Mouse (Mus musculus) cerebellum, adult 2 months (tissue): ENCODE measurements at regions not wholly inside any gene's neighbourhood (a gene's known extent, or its start where the extent isn't known, plus 50 kb on each side); places are given as distances from the start of the nearest gene placed in this dataset.

ENCODE experiments used
- DNase-seq, 2 experiments: peaks; one replicate each; pipeline ENCODE4 v3.0.0; 2021
- H3K27ac ChIP-seq: fragments of 200-500 bp; 2 replicates; pipeline ENCODE4 v1.5.1; 2012; ENCODE audit warnings: low read length, control low read depth, inconsistent platforms; ENCODE audit not compliant: insufficient read depth
- H3K27me3 ChIP-seq: fragments of 200-500 bp; 2 replicates; pipeline ENCODE4 v1.6.1; 2012; ENCODE audit warnings: inconsistent platforms, mild to moderate bottlenecking, low read length, moderate library complexity; ENCODE audit not compliant: control insufficient read depth, insufficient read depth
- H3K4me1 ChIP-seq: fragments of 200-500 bp; 2 replicates; pipeline ENCODE4 v1.6.1; 2011; ENCODE audit warnings: low read length; ENCODE audit not compliant: control insufficient read depth, insufficient read depth
- H3K4me3 ChIP-seq: fragments of 200-500 bp; replicated peaks from 2 replicates; pipeline ENCODE3; 2011; ENCODE audit warnings: mild to moderate bottlenecking, low read depth, low read length, control low read depth; ENCODE audit not compliant: insufficient read depth
- CTCF ChIP-seq: fragments of 200-500 bp; IDR thresholded peaks from 2 replicates; pipeline ENCODE4 v1.5.1; 2011; ENCODE audit warnings: low read depth, mild to moderate bottlenecking, control low read depth, low read length, moderate library complexity, borderline replicate concordance; ENCODE audit not compliant: insufficient read depth
- POLR2A ChIP-seq: fragments of 200-500 bp; IDR thresholded peaks from 2 replicates; pipeline ENCODE4 v1.6.1; 2011; ENCODE audit warnings: low read length, control low read depth, borderline replicate concordance; ENCODE audit not compliant: insufficient read depth
- WGBS: fragments of 180-500 bp; shearing (Covaris S2); methylation state at CpG from one replicate; pipeline ENCODE4 v1.1.7; 2018; 5-methylcytosine and 5-hydroxymethylcytosine counted together

DNA sequence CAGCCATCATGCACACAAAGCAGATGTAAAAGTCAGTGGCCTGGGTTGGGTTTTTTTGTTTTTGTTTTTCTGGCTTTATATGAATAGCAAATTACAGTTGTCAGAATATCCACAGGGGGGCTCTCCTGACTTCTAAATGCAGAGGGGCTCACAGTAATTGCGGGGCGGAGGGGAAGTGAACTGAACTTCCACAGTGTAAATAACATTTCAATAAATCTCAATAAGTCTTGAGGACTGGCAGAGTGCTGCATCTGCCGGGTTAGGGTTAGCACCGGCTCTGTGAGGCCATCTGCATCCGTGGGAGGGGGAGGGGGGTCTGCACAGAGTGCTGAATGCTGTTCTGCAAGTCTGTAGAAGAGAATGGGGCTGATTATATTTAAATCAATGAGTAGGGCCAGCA is 50.3 kb upstream of the Arl4c start:
- Histone ChIP-seq H3K4me3 (no peak overlapping the region), H3K27me3 (no peaks in the 10 kb centered on the region), H3K4me1 (no peaks in the 10 kb centered on the region), H3K27ac (no peak overlapping the region)
- TF ChIP-seq POLR2A (no peak), CTCF (no peak)
- DNase-seq, result no peak
- WGBS, result 32% methylated on average over 5 of the region's 5 CpGs

DNA sequence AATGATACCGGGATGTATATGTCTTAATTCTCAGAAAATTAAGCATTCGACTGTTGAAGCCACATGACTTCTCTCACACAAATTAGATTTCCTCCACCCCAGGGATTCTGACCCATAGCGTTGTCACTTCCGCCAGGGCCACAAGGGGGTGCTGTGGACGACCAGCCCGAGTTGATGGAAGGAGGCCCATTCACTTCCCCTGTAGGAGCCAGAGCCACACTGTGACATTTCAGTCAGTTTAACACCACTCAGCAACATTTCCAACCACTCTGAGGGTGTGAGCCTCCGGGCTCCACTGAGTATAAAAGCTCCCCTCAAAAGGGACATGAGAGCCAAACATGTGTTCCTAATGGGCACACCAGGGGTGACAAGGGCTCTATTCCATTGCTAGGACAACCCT is 54.6 kb upstream of the Arl4c start:
- H3K4me3 ChIP-seq, result no peak overlapping the region
- 62% methylated on average over 7 of the region's 7 CpGs for WGBS
- DNase-seq, result peak; percentile 30 to 52
- no peak overlapping the region for H3K27ac ChIP-seq
- H3K27me3 ChIP-seq, result no peaks in the 10 kb centered on the region
- no peaks in the 10 kb centered on the region for H3K4me1 ChIP-seq
- no peak for TF ChIP-seq POLR2A
- TF ChIP-seq CTCF, result peak; percentile 50; the same call in 1 of the 2 replicates

DNA sequence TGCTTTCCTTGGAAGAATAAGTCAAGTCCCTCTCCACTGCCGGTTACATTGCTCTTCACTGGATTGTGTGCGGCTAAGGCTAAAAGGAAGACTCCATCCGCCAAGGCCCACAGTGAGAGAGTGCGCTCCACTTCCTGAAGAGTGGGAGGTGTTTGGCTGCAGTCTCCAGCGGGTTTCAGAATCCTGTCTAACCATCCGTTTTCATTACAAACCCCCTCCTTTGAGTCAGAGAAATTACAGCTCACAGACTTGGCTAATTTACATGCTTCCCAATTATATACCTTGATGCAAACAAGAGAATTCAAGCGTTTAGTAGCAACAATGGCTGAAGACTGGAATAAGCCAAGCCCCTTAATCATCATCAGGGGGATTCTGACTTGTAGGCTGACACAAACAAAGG is 55.1 kb upstream of the Arl4c start:
- Histone ChIP-seq H3K27ac (no peak overlapping the region), H3K4me1 (no peaks in the 10 kb centered on the region), H3K4me3 (no peak overlapping the region), H3K27me3 (no peaks in the 10 kb centered on the region)
- TF ChIP-seq CTCF (no peak), POLR2A (no peak)
- 55% methylated on average over 7 of the region's 7 CpGs for WGBS
- DNase-seq, result no peak

- no peak for DNase-seq
- H3K4me1 ChIP-seq, result no peaks in the 10 kb centered on the region
- H3K27me3 ChIP-seq, result no peaks in the 10 kb centered on the region
- TF ChIP-seq POLR2A (no peak), CTCF (no peak)
- 52% methylated on average over 3 of the region's 3 CpGs for WGBS
- H3K4me3 ChIP-seq, result no peak overlapping the region
- H3K27ac ChIP-seq, result no peak overlapping the region
Measured at GRCm38 (mm10) chr1:88757746-88758145, 55.7 kb upstream of the Arl4c start.

- WGBS, result 81% methylated on average over 11 of the region's 11 CpGs
- no peaks in the 10 kb centered on the region for H3K27me3 ChIP-seq
- no peak overlapping the region for H3K4me3 ChIP-seq
- no peak overlapping the region for H3K27ac ChIP-seq
- no peak for DNase-seq
- TF ChIP-seq CTCF (no peak), POLR2A (no peak)
- H3K4me1 ChIP-seq, result no peaks in the 10 kb centered on the region; the same call in 1 of the 2 replicates
Measured at GRCm38 (mm10) chr1:88760643-88761042, 58.6 kb upstream of the Arl4c start.

DNA sequence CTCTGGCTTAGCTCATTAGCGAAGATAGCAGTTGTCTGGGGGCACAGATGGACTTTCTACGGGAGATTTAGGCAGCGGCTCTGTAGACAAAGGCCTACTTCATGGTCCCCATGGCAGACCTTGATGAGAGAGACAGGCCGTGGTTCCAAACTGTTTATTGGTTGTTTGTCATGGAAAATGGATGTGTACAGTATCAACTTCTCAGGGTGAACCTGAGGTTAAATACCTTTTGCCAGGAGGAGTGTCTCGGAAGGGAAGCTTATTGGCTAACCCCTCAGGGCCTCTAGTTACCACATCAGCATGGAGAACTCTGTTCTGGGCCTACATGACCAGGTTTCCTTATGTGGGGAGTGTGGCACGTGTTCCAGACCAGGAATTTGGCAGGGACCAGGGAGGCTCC is 59.1 kb upstream of the Arl4c start:
- no peak overlapping the region for H3K4me3 ChIP-seq
- no peaks in the 10 kb centered on the region; the same call in 1 of the 2 replicates for H3K4me1 ChIP-seq
- 89% methylated on average over 6 of the region's 6 CpGs for WGBS
- no peak overlapping the region for H3K27ac ChIP-seq
- TF ChIP-seq POLR2A (no peak), CTCF (no peak)
- no peak for DNase-seq
- H3K27me3 ChIP-seq, result no peaks in the 10 kb centered on the region

- DNase-seq, result no peak
- 69% methylated on average over 6 of the region's 6 CpGs for WGBS
- H3K27ac ChIP-seq, result no peak overlapping the region
- H3K4me1 ChIP-seq, result no peaks in the 10 kb centered on the region; the same call in 1 of the 2 replicates
- TF ChIP-seq CTCF, result no peak
- no peaks in the 10 kb centered on the region for H3K27me3 ChIP-seq
- H3K4me3 ChIP-seq, result no peak overlapping the region
Measured at GRCm38 (mm10) chr1:88763725-88764364, 61.8 kb upstream of the Arl4c start.

- no peak overlapping the region for H3K27ac ChIP-seq
- TF ChIP-seq CTCF (no peak), POLR2A (no peak)
- DNase-seq, result no peak
- H3K4me1 ChIP-seq, result no peaks in the 10 kb centered on the region; the same call in 1 of the 2 replicates
- no peaks in the 10 kb centered on the region for H3K27me3 ChIP-seq
- no peak overlapping the region for H3K4me3 ChIP-seq
- 98% methylated on average over 1 of the region's 1 CpGs for WGBS
Measured at GRCm38 (mm10) chr1:88764478-88764877, 62.5 kb upstream of the Arl4c start.
